Mouse (Mus musculus) liver, embryonic 14.5 days (tissue): Measurements from ENCODE around the gene Rftn1.

Experiments used
- CTCF ChIP-seq: IDR thresholded peaks from 2 replicates; pipeline ENCODE4 v1.5.1; 2016; ENCODE audit warnings: antibody characterized with exemption, low read depth, control low read depth
- EP300 ChIP-seq: IDR thresholded peaks from 2 replicates; pipeline ENCODE4 v1.6.1; 2016; ENCODE audit warnings: antibody characterized with exemption, low read depth

DNA sequence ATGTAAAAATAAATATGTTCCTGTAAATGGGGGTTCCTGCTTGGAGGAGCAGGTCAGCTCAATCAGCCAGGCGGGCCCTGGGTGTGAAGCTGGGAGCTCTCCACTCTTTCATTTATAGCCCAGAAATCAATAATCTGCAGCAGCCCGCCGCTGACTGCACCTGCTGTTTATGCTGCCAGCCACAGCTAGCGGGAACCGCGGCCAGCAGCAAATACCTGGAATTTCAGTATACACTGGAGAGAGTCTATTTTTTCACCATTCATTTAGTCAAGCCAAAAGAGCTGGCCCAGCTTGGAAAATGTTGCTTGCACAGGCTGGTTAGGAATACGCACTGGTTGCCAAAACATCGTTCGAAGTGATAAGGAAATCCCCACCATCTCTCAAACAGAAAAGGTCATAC is 142.3 kb downstream of the Rftn1 start:
- TF ChIP-seq CTCF, result no peak
- TF ChIP-seq EP300, result no peak
